Mouse (Mus musculus) Patski (cell line): ENCODE measurements around the gene Trmt61a. TPM values are rescaled to one million over a fixed set of nuclear protein-coding genes. Genes with fewer than 3 reads are reported as not detected.
A peak's percentile ranks its signal among the peaks of the same experiment; 100 is the strongest.
"Not testable (repeated sequence)": the region's sequence is repeated elsewhere in the genome, so short reads cannot be mapped to it uniquely, and the experiment has no call there.

Experiments
- ATAC-seq: fragments of 100-300 bp; one replicate; pipeline ENCODE4 v1.8.0; 2021
- CTCF ChIA-PET: fragments of 350-600 bp; sonication (Branson Sonifier 250); formaldehyde crosslinking; loops from one replicate; lab custom pipeline; 2022; ENCODE audit warnings: inconsistent platforms; lab: Charles Lee
- POLR2A ChIA-PET: fragments of 350-600 bp; sonication (Branson Sonifier 250); formaldehyde crosslinking; loops from one replicate; lab custom pipeline; 2022; ENCODE audit warnings: antibody characterized with exemption, inconsistent platforms; lab: Charles Lee
- DNase-seq: peaks from one replicate; pipeline ENCODE4 v3.0.0-alpha.2; 2011; ENCODE audit warnings: low read depth, low spot score
- H3K27me3 ChIP-seq: fragments of 371-371 bp; one replicate; pipeline ENCODE4 v1.5.1; 2021
- CTCF ChIP-seq: fragments of 100-300 bp; IDR thresholded peaks from one replicate; pipeline ENCODE4 v1.5.1; 2021
- in situ Hi-C: fragments of 300-500 bp; cut with MboI; formaldehyde crosslinking; loops from 3 replicates; pipeline ENCODE4 v1.11.1; 2018; ENCODE audit warnings: low pct_unique_long_range_greater_than_20kb, mixed read lengths
- polyA plus RNA-seq: library from polyadenylated mRNA; unstranded; gene quantifications from one replicate; pipeline ENCODE4 v1.2.3, GENCODE M21; 2021

Gene Trmt61a
- polyA plus RNA-seq, 1 experiment from 2014 or later: 12.9 TPM

- H3K27me3 ChIP-seq: no peaks in the 10 kb centered on the region
- ATAC-seq: peak; percentile 70
- POLR2A ChIA-PET: interaction anchor here (0.6 to 1.3 kb wide), 2 partner anchors 15 to 215 kb away, joined by 3 read pairs; no protein-coding TSS in a partner anchor
- no peak for DNase-seq
- TF ChIP-seq CTCF: no peak
- CTCF ChIA-PET: interaction anchor here (0.9 to 1.9 kb wide), 4 partner anchors 10 to 37 kb away, joined by 3 to 11 read pairs (median 4); partner anchors contain the start of gene Trmt61a
- in situ Hi-C loops: no loop called here
Measured at GRCm38 (mm10) chr12:111705186-111705973, 27.5 kb downstream of the Trmt61a start.

- ChIA-PET POLR2A (interaction anchor here (1.9 kb wide), 1 partner anchor 13 kb away, joined by 4 read pairs; no protein-coding TSS in a partner anchor), CTCF (interaction anchor here (2.6 kb wide), 1 partner anchor 40 kb away, joined by 8 read pairs; no protein-coding TSS in a partner anchor)
- H3K27me3 ChIP-seq: no peaks in the 10 kb centered on the region
- no peak for DNase-seq
- in situ Hi-C loops: no loop called here
- TF ChIP-seq CTCF: no peak
- no peak for ATAC-seq
Measured at GRCm38 (mm10) chr12:111708181-111708580, 30.3 kb downstream of the Trmt61a start.

DNA sequence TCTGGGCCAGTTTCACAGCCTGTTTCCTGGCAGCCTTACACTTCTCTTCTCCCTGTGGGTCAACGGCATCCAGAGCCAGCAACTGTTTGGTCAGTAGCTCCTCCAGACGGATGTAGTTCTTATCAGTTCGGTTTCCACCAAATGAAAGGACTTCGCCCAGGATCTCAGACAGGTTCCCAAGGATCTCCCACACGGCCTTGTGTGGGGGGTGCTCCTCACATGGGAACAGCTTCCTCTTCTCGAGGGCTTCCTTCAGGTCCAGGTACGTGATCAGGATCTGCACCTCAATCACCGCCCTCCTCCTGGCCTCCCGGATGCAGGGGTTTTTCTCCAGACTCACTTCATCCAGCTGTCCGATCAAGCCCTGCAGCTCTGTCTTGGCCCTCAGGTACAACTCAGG is 32.2 kb downstream of the Trmt61a start:
- ChIA-PET CTCF (no interaction called here), POLR2A (no interaction called here)
- DNase-seq: no peak
- TF ChIP-seq CTCF: no peak
- no peaks in the 10 kb centered on the region for H3K27me3 ChIP-seq
- ATAC-seq: no peak
- in situ Hi-C loops: no loop called here

- in situ Hi-C loops: no loop called here
- H3K27me3 ChIP-seq: no peaks in the 10 kb centered on the region
- POLR2A ChIA-PET: interaction anchor here (0.7 to 1.1 kb wide), 4 partner anchors 13 to 46 kb away, joined by 3 to 4 read pairs (median 3); no protein-coding TSS in a partner anchor
- CTCF ChIA-PET: interaction anchor here (0.9 kb wide), 1 partner anchor 16 kb away, joined by 3 read pairs; no protein-coding TSS in a partner anchor
- no peak for TF ChIP-seq CTCF
- DNase-seq (no peak), ATAC-seq (no peak)
Measured at GRCm38 (mm10) chr12:111712476-111712875, 34.6 kb downstream of the Trmt61a start.

GRCm38 (mm10) chr12:111713004-111713651 is 35.2 kb downstream of the Trmt61a start, which contains the start of the genes Bag5 and Apopt1:
Gene Bag5, minus strand, starts transcription at chr12:111713257.
Gene Apopt1, plus strand, starts transcription at chr12:111713261.
- H3K27me3 ChIP-seq: no peaks in the 10 kb centered on the region
- in situ Hi-C loops: no loop called here
- CTCF ChIA-PET: no interaction called here
- ATAC-seq (peak; percentile 85), DNase-seq (no peak)
- POLR2A ChIA-PET: interaction anchor here (0.8 to 1.1 kb wide), 3 partner anchors 12 to 47 kb away, joined by 3 read pairs; no protein-coding TSS in a partner anchor
- no peak for TF ChIP-seq CTCF

DNA sequence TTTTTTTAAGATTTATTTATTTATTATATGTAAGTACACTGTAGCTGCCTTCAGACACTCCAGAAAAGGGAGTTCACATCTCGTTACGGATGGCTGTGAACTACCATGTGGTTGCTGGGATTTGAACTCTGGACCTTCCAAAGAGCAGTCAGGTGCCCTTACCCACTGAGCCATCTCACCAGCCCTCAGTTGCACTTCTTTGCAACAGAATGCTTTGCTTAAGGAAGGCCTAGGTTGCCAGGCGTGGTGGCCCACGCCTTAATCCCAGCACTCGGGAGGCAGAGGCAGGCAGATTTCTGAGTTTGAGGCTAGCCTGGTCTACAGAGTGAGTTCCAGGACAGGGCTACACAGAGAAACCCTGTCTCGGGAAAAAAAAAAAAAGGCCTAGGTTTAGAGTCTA is 36.0 kb downstream of the Trmt61a start:
- H3K27me3 ChIP-seq, POLR2A ChIA-PET, ATAC-seq, CTCF ChIA-PET, DNase-seq, in situ Hi-C loops: not testable (repeated sequence)

- no peak for TF ChIP-seq CTCF
- POLR2A ChIA-PET: no interaction called here
- no peaks in the 10 kb centered on the region for H3K27me3 ChIP-seq
- DNase-seq: no peak
- CTCF ChIA-PET: no interaction called here
- ATAC-seq: no peak
- in situ Hi-C loops: no loop called here
Measured at GRCm38 (mm10) chr12:111716505-111716904, 38.6 kb downstream of the Trmt61a start.

DNA sequence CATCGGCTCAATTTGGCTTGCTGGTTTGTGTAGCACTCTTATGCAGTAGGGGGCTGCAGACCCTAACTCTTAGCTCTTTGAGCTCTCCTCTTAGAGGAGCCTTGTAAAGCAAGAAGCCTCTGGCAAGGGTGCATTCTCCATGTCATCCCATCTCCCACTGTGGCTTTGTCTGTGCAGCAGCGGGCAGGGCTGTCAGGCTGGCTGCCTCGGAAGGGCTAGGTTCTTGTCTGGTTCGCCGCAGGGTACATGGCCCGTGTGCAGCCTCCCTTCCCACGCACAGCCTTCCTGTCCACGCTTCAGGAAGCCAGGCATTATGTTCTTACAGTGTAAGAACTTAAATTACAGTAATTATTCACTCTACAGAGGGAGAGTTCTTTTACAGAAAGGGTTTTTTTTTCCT is 40.8 kb downstream of the Trmt61a start:
- ATAC-seq: no peak
- no peak for DNase-seq
- CTCF ChIA-PET: no interaction called here
- in situ Hi-C loops: no loop called here
- no peak for TF ChIP-seq CTCF
- no peaks in the 10 kb centered on the region for H3K27me3 ChIP-seq
- POLR2A ChIA-PET: no interaction called here

GRCm38 (mm10) chr12:111720222-111720621 is 42.3 kb downstream of the Trmt61a start:
- CTCF ChIA-PET: no interaction called here
- in situ Hi-C loops: no loop called here
- DNase-seq (no peak), ATAC-seq (no peak)
- POLR2A ChIA-PET: interaction anchor here (1.4 kb wide), 1 partner anchor 15 kb away, joined by 3 read pairs; no protein-coding TSS in a partner anchor
- TF ChIP-seq CTCF: no peak
- H3K27me3 ChIP-seq: no peaks in the 10 kb centered on the region

DNA sequence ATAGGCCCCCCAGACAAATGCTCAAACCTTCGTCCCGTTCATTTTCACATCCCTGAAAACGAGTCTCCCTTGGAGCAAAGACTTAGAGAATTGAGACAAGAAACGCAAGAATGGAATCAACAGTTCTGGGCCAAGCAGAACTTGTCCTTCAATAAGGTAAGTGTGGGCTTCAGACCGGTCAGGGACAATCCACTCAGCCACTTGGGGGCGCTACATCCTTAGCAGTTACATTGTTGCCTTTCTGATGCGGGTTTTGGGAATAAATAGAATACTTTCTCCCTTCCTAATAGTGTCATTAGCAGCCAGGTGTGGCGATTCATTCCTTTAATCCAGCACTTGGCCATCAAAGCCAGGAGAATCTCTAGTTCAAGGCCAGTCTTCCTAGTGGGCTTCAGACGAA is 44.7 kb downstream of the Trmt61a start:
- in situ Hi-C loops: no loop called here

More for the DNA sequence above, 44.7 kb downstream of the Trmt61a start:
- ChIA-PET POLR2A (interaction anchor here (1.3 kb wide), 1 partner anchor 9 kb away, joined by 4 read pairs; no protein-coding TSS in a partner anchor), CTCF (no interaction called here)
- no peak for ATAC-seq
- no peaks in the 10 kb centered on the region for H3K27me3 ChIP-seq
- peak; percentile 63 for TF ChIP-seq CTCF
- no peak for DNase-seq
